Comparison of ENCODE assay signal across 11 mouse cellular contexts in genomic region chr2:168904846-168905245, GRCm38 (mm10). TPM values are rescaled to one million over a fixed set of nuclear protein-coding genes. Genes with fewer than 3 reads are reported as not detected.
DNase-seq lines count a peak whose midpoint lies in the region; ATAC-seq and TF ChIP-seq lines count a peak whose summit lies in the region.
"Had no signal": no experiment of that assay in that cellular context is flagged by ENCODE, and none has a peak within 500 bp of the region (broad histone marks: within the 10 kb centered on the region; RNA-seq: fewer than 3 reads in every experiment).

No protein-coding gene starts in this region.

- no peak overlapping the region for H3K4me3 ChIP-seq in hindbrain, postnatal 0 days (ENCODE audit: low read length)
- H3K4me3 ChIP-seq in hindbrain, embryonic 14.5 days (replicated peaks; ENCODE audit: low read length) = no peak overlapping the region
- H3K4me3 ChIP-seq in midbrain, embryonic 10.5 days = no peak overlapping the region
- no peak overlapping the region for H3K4me3 ChIP-seq in midbrain, embryonic 14.5 days (replicated peaks; ENCODE audit: low read depth, low read length)
- no peak overlapping the region for H3K4me3 ChIP-seq in ES-E14 (ENCODE audit: insufficient read depth in 1 of 2, low read depth in 1 of 2, low read length in 2 of 2, poor library complexity in 1 of 2, severe bottlenecking in 1 of 2)
- H3K4me3 ChIP-seq: heart, embryonic 13.5 days; hindbrain, embryonic 13.5 days; lung, embryonic 15.5 days; midbrain, embryonic 13.5 days had no signal

- 77% methylated on average over 3 of the region's 3 CpGs for WGBS in hindbrain, postnatal 0 days
- 71% methylated on average over 3 of the region's 3 CpGs for WGBS in hindbrain, embryonic 14.5 days
- WGBS in midbrain, embryonic 10.5 days = 66% methylated on average over 3 of the region's 3 CpGs
- WGBS in midbrain, embryonic 14.5 days = 73% methylated on average over 3 of the region's 3 CpGs

- in situ Hi-C loops in ES-E14 (cut with MboI; ENCODE audit: low sequenced_read_pairs in 2 of 2, unreplicated experiment in 2 of 2) = no loop called here

- no peaks in the 10 kb centered on the region for H3K27me3 ChIP-seq in hindbrain, postnatal 0 days (ENCODE audit: insufficient read depth, low read length)
- H3K27me3 ChIP-seq in hindbrain, embryonic 14.5 days (ENCODE audit: control insufficient read depth, insufficient read depth, low read length) = peaks cover 2% of the 10 kb centered on the region; the same call in 1 of the 2 replicates
- peaks cover 23% of the 10 kb centered on the region for H3K27me3 ChIP-seq in midbrain, embryonic 10.5 days (ENCODE audit: low read depth, poor library complexity, severe bottlenecking)
- no peaks in the 10 kb centered on the region for H3K27me3 ChIP-seq in midbrain, embryonic 14.5 days (ENCODE audit: control insufficient read depth, insufficient read depth, low read length)
- no peaks in the 10 kb centered on the region for H3K27me3 ChIP-seq in splenic B cell, adult 2 months (ENCODE audit: control insufficient read depth, insufficient read depth, low read length, poor library complexity, severe bottlenecking)

- H3K9me3 ChIP-seq in hindbrain, postnatal 0 days (ENCODE audit: low read length) = no peaks in the 10 kb centered on the region
- no peaks in the 10 kb centered on the region for H3K9me3 ChIP-seq in hindbrain, embryonic 14.5 days (ENCODE audit: control insufficient read depth, low read length)
- no peaks in the 10 kb centered on the region; the same call in 1 of the 2 replicates for H3K9me3 ChIP-seq in midbrain, embryonic 10.5 days (replicated peaks)
- H3K9me3 ChIP-seq in midbrain, embryonic 14.5 days (ENCODE audit: control insufficient read depth, low read length) = no peaks in the 10 kb centered on the region
- H3K9me3 ChIP-seq in ES-E14 (ENCODE audit: control insufficient read depth, insufficient read depth, low read depth, low read length) = no peaks in the 10 kb centered on the region
- H3K9me3 ChIP-seq: hindbrain, embryonic 13.5 days; lung, embryonic 15.5 days; midbrain, embryonic 13.5 days had no signal

- peak; percentile 56 for TF ChIP-seq CTCF in hindbrain, postnatal 0 days (IDR thresholded peaks at IDR 0.05; ENCODE audit: low read depth)

- no peak overlapping the region for H3K9ac ChIP-seq in hindbrain, postnatal 0 days (replicated peaks; ENCODE audit: low read length)
- no peak overlapping the region for H3K9ac ChIP-seq in hindbrain, embryonic 14.5 days
- no peak overlapping the region for H3K9ac ChIP-seq in midbrain, embryonic 14.5 days (replicated peaks; ENCODE audit: low read length)
- no peak overlapping the region for H3K9ac ChIP-seq in ES-E14 (ENCODE audit: insufficient read depth, low read depth, low read length, poor library complexity, severe bottlenecking)
- H3K9ac ChIP-seq: heart, embryonic 13.5 days; hindbrain, embryonic 13.5 days; lung, embryonic 15.5 days; midbrain, embryonic 13.5 days had no signal

- no peak overlapping the region for H3K27ac ChIP-seq in hindbrain, postnatal 0 days
- H3K27ac ChIP-seq in hindbrain, embryonic 14.5 days = no peak overlapping the region
- 0 out of 2 replicates have a peak overlapping the region, but pooled peaks have one; percentile 49 for H3K27ac ChIP-seq in midbrain, embryonic 10.5 days (replicated peaks)
- no peak overlapping the region for H3K27ac ChIP-seq in midbrain, embryonic 14.5 days (replicated peaks; ENCODE audit: low read depth, low read length)
- H3K27ac ChIP-seq in ES-E14 (ENCODE audit: insufficient read depth, low read depth, low read length, poor library complexity, severe bottlenecking) = no peak overlapping the region
- H3K27ac ChIP-seq: heart, embryonic 13.5 days; hindbrain, embryonic 13.5 days; lung, embryonic 15.5 days; midbrain, embryonic 13.5 days had no signal

- H3K36me3 ChIP-seq in hindbrain, postnatal 0 days (ENCODE audit: insufficient read depth, low read length) = no peaks in the 10 kb centered on the region
- H3K36me3 ChIP-seq in hindbrain, embryonic 14.5 days (replicated peaks; ENCODE audit: control insufficient read depth, insufficient read depth) = no peaks in the 10 kb centered on the region
- H3K36me3 ChIP-seq in midbrain, embryonic 10.5 days = no peaks in the 10 kb centered on the region
- H3K36me3 ChIP-seq in midbrain, embryonic 14.5 days (ENCODE audit: control insufficient read depth, insufficient read depth, low read length) = no peaks in the 10 kb centered on the region
- H3K36me3 ChIP-seq in ES-E14 (ENCODE audit: control insufficient read depth, insufficient read depth, low read length, poor library complexity, severe bottlenecking) = no peaks in the 10 kb centered on the region
- no peaks in the 10 kb centered on the region for H3K36me3 ChIP-seq in splenic B cell, adult 2 months (ENCODE audit: control insufficient read depth, insufficient read depth, low read length, poor library complexity, severe bottlenecking)
- H3K36me3 ChIP-seq: heart, embryonic 13.5 days; lung, embryonic 15.5 days; midbrain, embryonic 13.5 days had no signal

- no peak overlapping the region for H3K4me2 ChIP-seq in hindbrain, postnatal 0 days (ENCODE audit: low read depth, low read length)
- H3K4me2 ChIP-seq in hindbrain, embryonic 14.5 days (replicated peaks) = no peak overlapping the region
- H3K4me2 ChIP-seq in midbrain, embryonic 14.5 days (ENCODE audit: low read length) = no peak overlapping the region
- H3K4me2 ChIP-seq: heart, embryonic 13.5 days; hindbrain, embryonic 13.5 days; lung, embryonic 15.5 days; midbrain, embryonic 13.5 days had no signal

- peak; percentile 18 for DNase-seq in hindbrain, postnatal 0 days (ENCODE audit: low spot score)
- DNase-seq in hindbrain, embryonic 14.5 days (ENCODE audit: low spot score) = no peak
- no peak for DNase-seq in midbrain, embryonic 10.5 days (ENCODE audit: low spot score)
- no peak for DNase-seq in midbrain, embryonic 14.5 days
- DNase-seq in ES-E14 (ENCODE audit: low read depth, low spot score) = no peak
- peak; percentile 22 for DNase-seq in splenic B cell, adult 2 months (ENCODE audit: low read depth, low spot score)
- no peak for DNase-seq in left cerebral cortex, adult 11 months (ENCODE audit: low spot score)

- no peaks in the 10 kb centered on the region for H3K4me1 ChIP-seq in hindbrain, postnatal 0 days (ENCODE audit: insufficient read depth, low read length)
- H3K4me1 ChIP-seq in hindbrain, embryonic 14.5 days (replicated peaks; ENCODE audit: control insufficient read depth, insufficient read depth, low read length) = no peaks in the 10 kb centered on the region
- peaks cover 23% of the 10 kb centered on the region for H3K4me1 ChIP-seq in midbrain, embryonic 10.5 days
- H3K4me1 ChIP-seq in midbrain, embryonic 14.5 days (ENCODE audit: control insufficient read depth, insufficient read depth, low read length) = no peaks in the 10 kb centered on the region; the same call in 1 of the 2 replicates
- peaks cover 0 to 11% of the 10 kb centered on the region in 2 experiments; a peak in 2 of 4 replicates for H3K4me1 ChIP-seq in ES-E14 (ENCODE audit: control insufficient read depth in 2 of 2, insufficient read depth in 2 of 2, low read length in 2 of 2, poor library complexity in 1 of 2)
- H3K4me1 ChIP-seq: lung, embryonic 15.5 days had no signal

- no peak for ATAC-seq in hindbrain, postnatal 0 days
- ATAC-seq in hindbrain, embryonic 14.5 days (ENCODE audit: low FRiP score) = no peak
- no peak for ATAC-seq in midbrain, embryonic 14.5 days (ENCODE audit: low FRiP score, low TSS enrichment)

TF ChIP-seq in ES-E14, 5 proteins besides CTCF, POLR2A, EP300 and RAD21:
- TF ChIP-seq MAFK (IDR thresholded peaks at IDR 0.05; ENCODE audit: insufficient read depth, low read depth, low read length) = no peak
- no peak for TF ChIP-seq CHD2 (IDR thresholded peaks at IDR 0.05; ENCODE audit: low read depth, low read length)
- peak; percentile 98 for TF ChIP-seq ZNF384 (IDR thresholded peaks at IDR 0.05; ENCODE audit: low read depth, low read length)

RNA-seq across cellular contexts. Expression of gene Zfp64, which starts 50.5 kb away (rescaled TPM):
- 32.1 and 44.3 TPM in 2 replicates for total RNA-seq in hindbrain, postnatal 0 days (2014; rRNA removed)
- polyA plus RNA-seq in hindbrain, postnatal 0 days (2015; fragmentation: Nextera tagmentation; extraction: Ambion mirVana) = 24.9 and 27.5 TPM in 2 replicates
- polyA plus RNA-seq in hindbrain, embryonic 14.5 days (2014; fragmentation: Nextera tagmentation; extraction: Ambion mirVana) = 27.3 and 29.7 TPM in 2 replicates
- polyA plus RNA-seq in midbrain, embryonic 10.5 days (2016; fragmentation: Nextera tagmentation; extraction: Ambion mirVana) = 37.8 and 38.0 TPM in 2 replicates
- 43.3 and 45.9 TPM in 2 replicates for polyA plus RNA-seq in midbrain, embryonic 14.5 days (2014; fragmentation: Nextera tagmentation; extraction: Ambion mirVana)
- total RNA-seq in ES-E14 (2012; rRNA removed) = 54.4 and 57.3 TPM in 2 replicates

Comparison
In these comparisons a context has a peak if more than half of its experiments do, and no peak if none do; other contexts are left out.
1. DNase-seq: peak in hindbrain, postnatal 0 days (single experiment) and splenic B cell, adult 2 months (single experiment); none in hindbrain, embryonic 14.5 days (single experiment), midbrain, embryonic 10.5 days (single experiment), midbrain, embryonic 14.5 days (single experiment), ES-E14 (single experiment) and left cerebral cortex, adult 11 months (single experiment).